Mouse (Mus musculus) midbrain, embryonic 10.5 days (tissue): Measurements from ENCODE around the gene Syt5. TPM values are rescaled to one million over a fixed set of nuclear protein-coding genes. Genes with fewer than 3 reads are reported as not detected.
"Not testable (repeated sequence)": the region's sequence is repeated elsewhere in the genome, so short reads cannot be mapped to it uniquely, and the experiment has no call there.

Experiments used
- DNase-seq: peaks from one replicate; pipeline ENCODE4 v3.0.0-alpha.2; 2017; ENCODE audit warnings: low spot score
- H3K27ac ChIP-seq: fragments of 300-500 bp; sonication (generic); replicated peaks from 2 replicates; pipeline ENCODE4 v1.5.1; 2016; ENCODE audit warnings: mild to moderate bottlenecking
- H3K27me3 ChIP-seq: fragments of 300-500 bp; sonication (generic); 2 replicates; pipeline ENCODE4 v1.6.1; 2016; ENCODE audit warnings: low read depth, mild to moderate bottlenecking; ENCODE audit not compliant: poor library complexity, severe bottlenecking
- H3K36me3 ChIP-seq: fragments of 300-500 bp; sonication (generic); 2 replicates; pipeline ENCODE4 v1.6.1; 2016; ENCODE audit warnings: mild to moderate bottlenecking, moderate library complexity
- H3K4me1 ChIP-seq: fragments of 300-500 bp; sonication (generic); 2 replicates; pipeline ENCODE4 v1.6.1; 2016
- H3K4me3 ChIP-seq: fragments of 300-500 bp; sonication (generic); 2 replicates; pipeline ENCODE4 v1.5.1; 2016; ENCODE audit warnings: mild to moderate bottlenecking, moderate library complexity
- H3K9me3 ChIP-seq: fragments of 300-500 bp; sonication (generic); replicated peaks from 2 replicates; pipeline ENCODE4 v1.6.1; 2016; ENCODE audit warnings: mild to moderate bottlenecking
- WGBS: fragments of 180-500 bp; shearing (Covaris S2); methylation state at CpG from one replicate; pipeline ENCODE4 v1.1.7; 2016; 5-methylcytosine and 5-hydroxymethylcytosine counted together
- polyA plus RNA-seq: library from polyadenylated mRNA; unstranded; fragments of >200 nt; fragmentation: Nextera tagmentation; extraction: Ambion mirVana; gene quantifications from 2 replicates; pipeline ENCODE4 v1.2.1, GENCODE M21; 2016

Gene Syt5
- 5.0 and 9.8 TPM in 2 replicates for polyA plus RNA-seq

- H3K36me3 ChIP-seq = no peaks in the 10 kb centered on the region
- WGBS = 11% methylated on average over 33 of the region's 33 CpGs
- peaks cover 22% of the 10 kb centered on the region for H3K4me1 ChIP-seq
- H3K27me3 ChIP-seq = peaks cover 23% of the 10 kb centered on the region
- no peaks in the 10 kb centered on the region for H3K9me3 ChIP-seq
- peak; percentile 40 for DNase-seq
- peak within 1 kb of the TSS; percentile 59 for H3K4me3 ChIP-seq
- peak within 1 kb of the TSS; percentile 82 for H3K27ac ChIP-seq
Observed at GRCm38 (mm10) chr7:4547221-4547641, at the start of gene Syt5. Gene Syt5, minus strand, starts transcription at chr7:4547541.

DNA sequence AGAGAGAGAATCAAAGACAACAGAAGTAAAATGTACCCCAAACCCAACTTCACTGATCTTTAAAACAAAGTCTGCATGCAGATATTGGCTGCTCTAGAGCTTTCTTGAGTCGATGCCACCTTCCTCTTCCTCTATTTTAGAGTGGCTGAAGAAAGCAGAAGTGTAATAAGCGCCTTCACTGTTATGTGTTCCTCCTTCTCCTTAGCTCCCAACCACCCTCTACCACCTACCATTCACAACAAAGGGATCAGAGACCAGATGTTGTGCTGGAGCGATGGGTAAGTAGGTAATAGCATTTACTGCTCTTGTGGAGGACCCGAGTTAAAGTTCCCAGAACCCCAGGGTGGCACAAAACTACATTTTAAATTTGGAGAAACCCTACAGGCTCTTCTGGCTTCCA, 49.7 kb upstream of the Syt5 start:
- DNase-seq, H3K27me3 ChIP-seq, H3K4me3 ChIP-seq, H3K36me3 ChIP-seq, H3K27ac ChIP-seq, H3K4me1 ChIP-seq: not testable (repeated sequence)
- WGBS = 75% methylated on average over 4 of the region's 4 CpGs
- H3K9me3 ChIP-seq = peaks cover 18% of the 10 kb centered on the region; the same call in 1 of the 2 replicates

DNA sequence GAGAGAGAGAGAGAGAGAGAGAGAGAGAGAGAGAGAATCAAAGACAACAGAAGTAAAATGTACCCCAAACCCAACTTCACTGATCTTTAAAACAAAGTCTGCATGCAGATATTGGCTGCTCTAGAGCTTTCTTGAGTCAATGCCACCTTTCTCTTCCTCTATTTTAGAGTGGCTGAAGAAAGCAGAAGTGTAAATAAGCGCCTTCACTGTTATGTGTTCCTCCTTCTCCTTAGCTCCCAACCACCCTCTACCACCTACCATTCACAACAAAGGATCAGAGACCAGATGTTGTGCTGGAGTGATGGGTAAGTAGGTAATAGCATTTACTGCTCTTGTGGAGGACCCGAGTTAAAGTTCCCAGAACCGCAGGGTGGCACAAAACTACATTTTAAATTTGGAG, 34.1 kb upstream of the Syt5 start:
- not testable (repeated sequence) for DNase-seq, H3K27me3 ChIP-seq, H3K9me3 ChIP-seq, H3K4me3 ChIP-seq, H3K4me1 ChIP-seq, H3K27ac ChIP-seq, H3K36me3 ChIP-seq
- 80% methylated on average over 3 of the region's 3 CpGs for WGBS

DNA sequence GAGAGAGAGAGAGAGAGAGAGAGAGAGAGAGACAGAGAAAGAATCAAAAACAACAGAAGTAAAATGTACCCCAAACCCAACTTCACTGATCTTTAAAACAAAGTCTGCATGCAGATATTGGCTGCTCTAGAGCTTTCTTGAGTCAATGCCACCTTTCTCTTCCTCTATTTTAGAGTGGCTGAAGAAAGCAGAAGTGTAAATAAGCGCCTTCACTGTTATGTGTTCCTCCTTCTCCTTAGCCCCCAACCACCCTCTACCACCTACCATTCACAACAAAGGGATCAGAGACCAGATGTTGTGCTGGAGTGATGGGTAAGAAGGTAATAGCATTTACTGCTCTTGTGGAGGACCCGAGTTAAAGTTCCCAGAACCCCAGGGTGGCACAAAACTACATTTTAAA, 25.0 kb upstream of the Syt5 start:
- H3K4me1 ChIP-seq, H3K27me3 ChIP-seq, H3K4me3 ChIP-seq, H3K36me3 ChIP-seq, DNase-seq, H3K9me3 ChIP-seq, H3K27ac ChIP-seq: not testable (repeated sequence)
- WGBS = 73% methylated on average over 2 of the region's 2 CpGs

GRCm38 (mm10) chr7:4562660-4563059, 15.3 kb upstream of the Syt5 start:
- 88% methylated on average over 3 of the region's 3 CpGs for WGBS
- H3K4me3 ChIP-seq = no peak overlapping the region
- no peaks in the 10 kb centered on the region for H3K36me3 ChIP-seq
- H3K9me3 ChIP-seq = no peaks in the 10 kb centered on the region
- no peak overlapping the region for H3K27ac ChIP-seq
- no peaks in the 10 kb centered on the region for H3K27me3 ChIP-seq
- DNase-seq = no peak
- no peaks in the 10 kb centered on the region for H3K4me1 ChIP-seq

DNA sequence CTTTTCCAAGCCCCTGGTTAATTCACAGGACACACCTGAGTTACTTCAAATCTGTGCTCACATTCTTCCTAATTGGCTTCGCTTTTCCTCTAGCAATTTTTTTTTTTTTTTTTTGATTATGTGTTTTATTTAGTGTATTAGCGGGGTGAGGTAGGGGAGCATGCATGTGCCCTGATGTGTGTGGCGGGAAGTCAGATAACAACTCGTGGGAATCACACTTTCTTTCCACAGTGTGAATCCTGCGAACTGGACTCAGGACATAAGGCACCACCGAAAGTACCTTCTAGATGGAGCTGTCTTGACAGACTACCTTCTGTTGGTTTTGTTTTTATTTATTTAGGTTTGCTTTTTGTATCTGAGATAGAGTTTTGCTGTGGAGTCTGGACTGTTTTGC, 9.8 kb upstream of the Syt5 start:
- no peak overlapping the region for H3K4me3 ChIP-seq
- DNase-seq = no peak
- no peak overlapping the region for H3K27ac ChIP-seq
- peaks cover 8% of the 10 kb centered on the region; the same call in 1 of the 2 replicates for H3K27me3 ChIP-seq
- peaks cover 12% of the 10 kb centered on the region for H3K4me1 ChIP-seq
- H3K9me3 ChIP-seq = no peaks in the 10 kb centered on the region
- WGBS = 65% methylated on average over 6 of the region's 6 CpGs
- no peaks in the 10 kb centered on the region for H3K36me3 ChIP-seq

DNA sequence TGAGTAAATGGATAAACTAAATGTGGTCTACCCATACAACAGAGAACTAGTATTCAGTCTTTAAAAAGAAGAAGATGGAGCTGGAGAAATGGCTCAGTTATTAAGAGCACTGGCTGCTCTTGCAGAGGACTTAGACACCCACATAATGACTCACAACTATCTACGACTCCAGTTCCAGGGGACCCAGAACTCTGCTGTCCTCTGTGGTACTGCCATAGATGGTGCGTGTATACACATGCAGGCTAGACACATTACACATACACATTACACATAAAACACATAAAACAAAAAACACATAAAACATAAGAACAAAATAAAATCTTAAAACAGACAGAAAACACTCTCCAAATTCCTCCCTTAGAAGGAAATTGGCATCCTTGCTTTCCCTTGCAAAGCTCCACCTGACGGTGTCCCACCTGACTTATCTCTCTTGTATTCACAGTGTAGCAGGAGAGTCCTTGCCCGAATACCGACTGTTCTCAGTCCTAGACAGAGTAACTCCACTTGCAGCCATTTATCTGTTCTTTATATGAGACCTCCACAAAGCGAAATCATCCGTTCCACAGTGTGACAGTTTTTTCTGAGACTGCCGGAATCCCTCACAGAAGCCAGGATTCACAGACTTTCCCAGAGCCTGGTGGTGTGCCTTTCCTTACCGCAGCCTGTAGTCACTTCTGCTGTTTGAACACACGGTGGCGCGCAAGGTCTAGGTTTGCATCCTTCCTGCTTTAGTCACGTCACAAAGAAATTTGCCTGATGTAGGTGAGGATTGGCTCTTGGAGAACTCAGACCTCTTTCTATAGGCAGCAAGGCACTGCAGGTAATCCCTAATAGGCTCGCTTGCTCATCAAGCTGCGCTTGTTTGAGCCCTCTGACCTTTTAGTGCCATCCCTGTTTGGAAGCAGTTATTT, 9.2 kb upstream of the Syt5 start:
- H3K36me3 ChIP-seq = no peaks in the 10 kb centered on the region
- H3K9me3 ChIP-seq = no peaks in the 10 kb centered on the region
- H3K27me3 ChIP-seq = peaks cover 8% of the 10 kb centered on the region; the same call in 1 of the 2 replicates
- H3K4me1 ChIP-seq = peaks cover 12% of the 10 kb centered on the region
- peak; percentile 82 for DNase-seq
- 25% methylated on average over 15 of the region's 15 CpGs for WGBS
- no peak overlapping the region for H3K27ac ChIP-seq
- no peak overlapping the region for H3K4me3 ChIP-seq

- peak; percentile 93 for DNase-seq
- 2% methylated on average over 26 of the region's 26 CpGs for WGBS
- Histone ChIP-seq H3K27me3 (peaks cover 23% of the 10 kb centered on the region), H3K9me3 (no peaks in the 10 kb centered on the region), H3K4me1 (peaks cover 22% of the 10 kb centered on the region), H3K4me3 (peak overlapping the region; percentile 59), H3K27ac (peak overlapping the region; percentile 82), H3K36me3 (no peaks in the 10 kb centered on the region)
Observed at GRCm38 (mm10) chr7:4546591-4547131, 680 bp downstream of the Syt5 start.

GRCm38 (mm10) chr7:4546050-4546449, 1.3 kb downstream of the Syt5 start:
- H3K36me3 ChIP-seq = no peaks in the 10 kb centered on the region
- H3K9me3 ChIP-seq = no peaks in the 10 kb centered on the region
- 73% methylated on average over 15 of the region's 15 CpGs for WGBS
- peaks cover 23% of the 10 kb centered on the region for H3K27me3 ChIP-seq
- H3K4me1 ChIP-seq = peaks cover 22% of the 10 kb centered on the region
- DNase-seq = no peak
- peak overlapping the region; percentile 82 for H3K27ac ChIP-seq
- peak overlapping the region; percentile 59 for H3K4me3 ChIP-seq

DNA sequence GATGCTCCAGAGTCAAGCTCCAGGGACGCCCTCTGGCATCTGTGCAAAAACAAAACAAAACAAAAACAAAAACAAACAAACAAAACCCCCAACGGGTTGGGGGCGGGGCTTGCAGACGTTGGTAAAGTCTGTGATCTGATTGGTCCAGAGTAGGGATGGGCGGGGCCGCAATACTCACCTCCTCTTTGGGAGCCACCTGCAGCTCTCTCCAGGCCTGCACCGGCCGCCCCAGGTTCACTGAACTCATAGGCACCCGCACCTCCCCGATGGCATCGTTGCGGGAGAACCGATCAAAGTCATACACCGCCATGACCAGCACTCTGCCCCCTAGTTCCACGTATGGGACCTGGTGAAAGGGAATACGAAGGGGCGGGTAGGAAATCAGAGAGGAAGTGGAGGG, 5.3 kb downstream of the Syt5 start:
- DNase-seq = no peak
- peaks cover 8% of the 10 kb centered on the region; the same call in 1 of the 2 replicates for H3K27me3 ChIP-seq
- H3K9me3 ChIP-seq = no peaks in the 10 kb centered on the region
- peaks cover 16% of the 10 kb centered on the region for H3K4me1 ChIP-seq
- 38% methylated on average over 17 of the region's 17 CpGs for WGBS
- no peaks in the 10 kb centered on the region for H3K36me3 ChIP-seq
- H3K27ac ChIP-seq = no peak overlapping the region
- no peak overlapping the region for H3K4me3 ChIP-seq

DNA sequence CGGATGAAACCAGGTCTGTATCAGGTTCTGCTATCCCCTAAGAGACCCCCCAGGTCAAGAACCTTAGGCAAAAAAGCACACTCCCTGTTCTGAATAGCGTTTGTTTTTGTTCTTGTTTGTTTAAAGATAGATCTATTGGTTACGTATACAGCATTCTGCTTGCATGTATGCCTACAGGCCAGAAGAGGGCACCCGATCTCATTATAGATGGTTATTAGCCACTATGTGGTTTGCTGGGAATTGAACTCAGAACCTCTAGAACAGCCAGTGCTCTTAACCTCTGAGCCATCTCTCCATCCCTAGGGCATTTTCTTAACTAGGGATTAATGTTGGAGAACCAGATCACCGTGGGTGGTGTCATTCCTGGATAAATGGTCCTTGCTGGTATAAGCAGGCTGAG, 6.0 kb downstream of the Syt5 start:
- H3K36me3 ChIP-seq = no peaks in the 10 kb centered on the region

DNA sequence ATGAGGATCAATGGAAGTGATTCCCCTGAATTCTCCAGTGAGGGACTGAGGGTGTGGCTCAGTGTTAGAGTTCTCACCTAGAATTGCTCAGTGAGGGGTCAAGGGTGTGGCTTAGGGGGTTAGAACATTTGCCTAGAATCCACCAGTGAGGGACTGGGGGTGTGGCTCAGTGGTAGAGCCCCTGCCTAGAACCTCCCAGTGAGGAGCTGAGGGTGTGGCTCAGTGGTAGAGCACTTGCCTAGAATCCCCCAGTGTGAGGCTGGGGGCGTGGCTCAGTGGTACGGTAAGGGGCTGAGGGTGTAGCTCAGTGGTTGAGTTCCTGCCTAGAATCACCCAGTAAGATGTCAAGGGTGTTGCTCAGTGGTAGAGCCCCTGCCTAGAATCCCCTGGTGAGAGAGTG, 8.3 kb downstream of the Syt5 start:
- H3K9me3 ChIP-seq = no peaks in the 10 kb centered on the region
- no peak overlapping the region for H3K27ac ChIP-seq
- H3K4me3 ChIP-seq = no peak overlapping the region
- no peak for DNase-seq
- WGBS = 84% methylated on average over 2 of the region's 2 CpGs
- H3K27me3 ChIP-seq = 0 out of 2 replicates have a peak, but pooled peaks cover 5% of the 10 kb centered on the region
- H3K4me1 ChIP-seq = no peaks in the 10 kb centered on the region
- H3K36me3 ChIP-seq = no peaks in the 10 kb centered on the region

More for the DNA sequence above, 6.0 kb downstream of the Syt5 start:
- WGBS = 72% methylated on average over 5 of the region's 5 CpGs
- Histone ChIP-seq H3K9me3 (no peaks in the 10 kb centered on the region), H3K4me3 (no peak overlapping the region), H3K27me3 (0 out of 2 replicates have a peak, but pooled peaks cover 5% of the 10 kb centered on the region), H3K27ac (no peak overlapping the region), H3K4me1 (peaks cover 9% of the 10 kb centered on the region)
- no peak for DNase-seq

DNA sequence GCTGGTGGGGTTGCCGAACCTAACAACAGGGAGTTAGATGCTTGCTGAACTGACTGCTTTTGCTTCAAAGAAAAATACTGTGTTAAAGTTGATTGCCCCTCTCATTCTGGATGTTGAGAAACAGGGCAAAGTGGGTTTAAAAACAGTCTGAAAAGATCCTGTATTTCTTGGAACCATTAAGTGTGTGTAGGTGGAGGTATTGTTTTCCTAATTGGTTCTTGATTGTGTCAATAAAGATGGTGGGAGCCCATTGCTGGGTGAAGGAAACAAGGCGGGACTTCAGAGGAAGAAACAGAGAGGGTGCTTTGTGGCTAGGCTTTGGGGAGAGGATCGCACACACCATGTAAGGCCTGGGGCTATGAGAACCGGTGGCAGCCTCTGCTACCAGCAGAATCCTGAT, 10.2 kb downstream of the Syt5 start:
- WGBS = 67% methylated on average over 4 of the region's 4 CpGs
- no peak overlapping the region for H3K4me3 ChIP-seq
- peaks cover 6% of the 10 kb centered on the region for H3K4me1 ChIP-seq
- no peaks in the 10 kb centered on the region for H3K9me3 ChIP-seq
- H3K27me3 ChIP-seq = no peaks in the 10 kb centered on the region
- no peak overlapping the region for H3K27ac ChIP-seq
- DNase-seq = no peak
- H3K36me3 ChIP-seq = no peaks in the 10 kb centered on the region
